Mouse (Mus musculus): ENCODE measurements around the gene Ep300. TPM values are rescaled to one million over a fixed set of nuclear protein-coding genes. Genes with fewer than 3 reads are reported as not detected.

Gene Ep300
- 142 TPM for total RNA-seq (2023)

DNA sequence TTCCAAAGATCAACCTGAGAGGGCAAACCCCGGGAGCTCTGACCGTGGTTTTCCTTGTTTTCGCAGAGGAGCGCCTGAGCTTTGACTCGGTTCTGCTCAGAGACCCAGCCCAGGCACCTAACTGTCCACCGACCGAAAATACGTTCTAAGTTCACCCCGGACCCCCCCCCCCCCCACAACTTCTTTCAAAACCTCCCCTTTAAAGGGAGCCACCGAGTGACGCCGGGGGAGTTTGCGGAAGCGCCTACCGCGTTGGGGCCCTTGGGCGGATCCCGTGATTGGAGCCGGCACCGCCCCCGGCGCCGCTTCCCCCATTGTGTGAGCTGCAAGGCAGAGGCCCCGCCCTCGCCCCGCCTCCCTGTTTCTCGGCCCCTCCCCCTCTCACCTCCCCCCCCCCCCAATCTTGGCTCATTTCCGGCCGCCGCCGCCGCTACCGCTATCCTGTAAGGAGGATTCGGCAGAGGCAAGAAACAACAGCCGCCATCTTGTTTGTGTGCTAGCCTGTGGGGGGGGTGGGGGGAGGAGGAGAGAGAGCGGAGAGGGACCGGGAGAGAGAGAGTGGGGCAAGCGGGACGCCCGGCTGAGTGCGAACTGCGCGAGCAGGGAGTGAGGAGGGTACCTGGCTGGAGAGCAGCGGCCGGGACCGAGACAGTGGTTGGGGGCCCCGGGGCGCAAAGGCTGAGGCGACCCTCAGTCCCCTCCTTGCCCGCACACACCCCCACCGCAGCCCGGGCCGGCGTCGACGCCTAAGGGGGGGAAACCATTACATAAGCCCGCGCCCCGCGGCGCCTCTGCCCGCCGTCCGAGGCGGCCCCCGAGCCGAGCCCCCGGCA, at the start of gene Ep300:
TSS of gene Ep300 (plus strand) at position 439 of the 833 bp plus-strand sequence.

DNA sequence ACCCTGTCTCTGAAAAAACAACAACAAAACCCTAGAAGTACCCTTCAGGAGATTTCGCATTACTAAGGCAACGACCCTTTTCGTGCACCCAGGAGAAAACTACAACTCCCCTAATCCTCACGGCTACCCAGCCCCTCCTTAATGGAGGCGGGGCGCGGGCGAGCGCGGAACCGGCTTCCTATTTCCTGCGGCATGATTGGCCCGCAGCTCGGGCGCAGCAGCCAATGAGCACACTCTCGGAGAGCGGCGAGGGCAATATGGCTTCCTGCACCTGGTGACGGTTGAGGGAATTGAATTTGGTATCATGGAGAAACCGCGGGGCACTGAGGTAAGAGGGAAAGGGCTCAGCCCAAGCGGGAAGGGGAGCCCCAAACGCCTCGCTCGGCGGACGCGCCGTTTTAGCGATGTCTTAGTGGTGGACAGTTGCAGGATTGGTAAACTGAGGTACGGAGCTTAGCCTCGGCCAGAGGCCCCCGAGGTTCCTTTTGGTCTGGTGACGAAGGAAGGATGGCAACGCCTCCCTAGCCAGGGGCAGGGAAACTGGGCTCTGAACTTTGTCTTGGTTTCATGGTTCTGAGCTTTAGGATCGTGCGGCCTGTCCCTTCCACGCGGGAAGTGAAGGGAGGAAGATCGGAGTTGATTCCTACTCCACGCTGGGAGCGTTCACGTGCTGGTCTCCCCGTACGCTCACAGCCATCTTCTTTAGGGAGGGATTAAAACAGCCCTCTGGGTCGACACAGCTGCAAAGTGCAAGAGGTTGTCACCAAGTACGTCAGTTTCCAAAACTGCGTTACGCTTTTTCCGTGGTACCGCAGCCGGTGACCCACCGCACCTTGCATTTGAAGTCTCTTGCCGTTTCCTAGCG, 78.8 kb downstream of the Ep300 start, which contains the start of gene L3mbtl2:
TSS of gene L3mbtl2 (plus strand) at position 193 of the 865 bp plus-strand sequence.

GRCm38 (mm10) chr15:81697175-81697574, 112.0 kb downstream of the Ep300 start, which contains the start of gene Chadl:
Chadl (minus strand) TSS chr15:81697287.

Other genes with a start within 250 kb of the Ep300 start
- gene Slc25a17, start 224.5 kb upstream of the Ep300 start, total RNA-seq (2023), result 32.8 TPM
- gene St13, start 185.3 kb upstream of the Ep300 start, total RNA-seq (2023), result 85.1 TPM
- gene Xpnpep3, start 185.2 kb upstream of the Ep300 start, total RNA-seq (2023), result 14.7 TPM
- not detected for gene Dnajb7, start 177.1 kb upstream of the Ep300 start, total RNA-seq (2023)
- 96.4 TPM for gene Rbx1, start 119.1 kb upstream of the Ep300 start, total RNA-seq (2023)
- gene L3mbtl2, start 78.5 kb downstream of the Ep300 start, total RNA-seq (2023), result 40.2 TPM
- gene Chadl, start 111.9 kb downstream of the Ep300 start, total RNA-seq (2023), result not detected
- 19.0 TPM for gene Zc3h7b, start 159.7 kb downstream of the Ep300 start, total RNA-seq (2023)
- 71.0 TPM for gene Rangap1, start 160.2 kb downstream of the Ep300 start, total RNA-seq (2023)
- gene Tef, start 217.1 kb downstream of the Ep300 start, total RNA-seq (2023), result 25.6 TPM